Mouse (Mus musculus) left cerebral cortex, adult 2 months (tissue): Measurements from ENCODE around the gene Nop2. TPM values are rescaled to one million over a fixed set of nuclear protein-coding genes. Genes with fewer than 3 reads are reported as not detected.

Source experiments
- DNase-seq, 2 experiments: peaks; one replicate each; pipeline ENCODE4 v3.0.0; 2021 to 2022; ENCODE audit warnings: low spot score in 2 of 2, mixed read lengths in 1 of 2; ENCODE audit errors: extremely low spot score in 1 of 2
- H3K27ac ChIP-seq: fragments of 200-600 bp; 2 replicates; pipeline ENCODE4 v1.8.1; 2022
- H3K4me3 ChIP-seq: fragments of 200-600 bp; 2 replicates; pipeline ENCODE4 v1.8.1; 2022
- CTCF ChIP-seq: fragments of 200-600 bp; IDR thresholded peaks from 2 replicates; pipeline ENCODE4 v1.8.1; 2022; ENCODE audit warnings: antibody characterized with exemption, mild to moderate bottlenecking, moderate library complexity
- intact Hi-C: fragments of 180-260 bp; cut with DNase I; formaldehyde crosslinking; loops from one replicate; pipeline ENCODE4 v1.15.1; 2025
- total RNA-seq, 2 experiments: library from RNA; stranded (reverse); gene quantifications; 2 replicates each; pipeline ENCODE4 v1.2.3; 2021

The Nop2 gene
- total RNA-seq, 2 experiments from 2014 or later = 28.1 to 32.1 TPM

- peak; percentile 58 to 62 for DNase-seq
- intact Hi-C loops = loop anchor here (1.0 to 5.0 kb wide), 3 partner anchors 16 to 67 kb away; partner anchors contain the start of genes Chd4 and Vamp1
Observed at GRCm38 (mm10) chr6:125164672-125165327, 33.1 kb downstream of the Nop2 start.

GRCm38 (mm10) chr6:125165328-125165891 lies 33.7 kb downstream of the Nop2 start:
- Histone ChIP-seq H3K4me3 (peak overlapping the region; percentile 73), H3K27ac (peak overlapping the region; percentile 99)
- no peak for TF ChIP-seq CTCF
- peak; percentile 96 to 97 for DNase-seq
- intact Hi-C loops = loop anchor here (1.0 to 5.0 kb wide), 3 partner anchors 17 to 68 kb away; partner anchors contain the start of genes Chd4 and Vamp1

More at GRCm38 (mm10) chr6:125164672-125165327, 33.1 kb downstream of the Nop2 start:
- TF ChIP-seq CTCF = no peak
- H3K4me3 ChIP-seq = peak overlapping the region; percentile 73
- H3K27ac ChIP-seq = peak overlapping the region; percentile 99

- intact Hi-C loops = loop anchor here (2.0 to 5.0 kb wide), 2 partner anchors 25 to 69 kb away; partner anchors contain the start of genes Chd4, Mrpl51 and Ncapd2
- Histone ChIP-seq H3K27ac (peak within 1 kb of the TSS; percentile 99), H3K4me3 (peak within 1 kb of the TSS; percentile 73)
- no peak for TF ChIP-seq CTCF
- peak in 1 of 2 experiments; percentile 32 for DNase-seq
Observed at GRCm38 (mm10) chr6:125166051-125166751, 34.5 kb downstream of the Nop2 start, which contains the start of gene Gapdh. Gene Gapdh (minus strand): TSS chr6:125166467.

GRCm38 (mm10) chr6:125166861-125167650 lies 35.3 kb downstream of the Nop2 start:
- DNase-seq = peak; percentile 43 to 54
- intact Hi-C loops = loop anchor here (2.0 to 5.0 kb wide), 2 partner anchors 24 to 70 kb away; partner anchors contain the start of genes Chd4, Mrpl51 and Ncapd2
- Histone ChIP-seq H3K27ac (peak overlapping the region; percentile 99), H3K4me3 (peak overlapping the region; percentile 73)
- TF ChIP-seq CTCF = no peak

GRCm38 (mm10) chr6:125168086-125168485 lies 36.4 kb downstream of the Nop2 start:
- peak in 1 of 2 experiments; percentile 10 for DNase-seq
- intact Hi-C loops = loop anchor here (5.0 kb wide), 1 partner anchor 71 kb away; the partner anchor contains the start of gene Chd4
- H3K4me3 ChIP-seq = no peak overlapping the region
- no peak for TF ChIP-seq CTCF
- peak overlapping the region; percentile 99 for H3K27ac ChIP-seq

GRCm38 (mm10) chr6:125170194-125170593 lies 38.5 kb downstream of the Nop2 start:
- no peak overlapping the region for H3K4me3 ChIP-seq
- TF ChIP-seq CTCF = peak; percentile 28
- peak in 1 of 2 experiments; percentile 13 for DNase-seq
- intact Hi-C loops = no loop called here
- no peak overlapping the region for H3K27ac ChIP-seq

GRCm38 (mm10) chr6:125172474-125172873 lies 40.8 kb downstream of the Nop2 start:
- intact Hi-C loops = no loop called here
- H3K27ac ChIP-seq = no peak overlapping the region
- no peak overlapping the region for H3K4me3 ChIP-seq
- DNase-seq = no peak
- TF ChIP-seq CTCF = no peak

- H3K4me3 ChIP-seq = no peak overlapping the region
- intact Hi-C loops = no loop called here
- TF ChIP-seq CTCF = no peak
- H3K27ac ChIP-seq = no peak overlapping the region
- no peak for DNase-seq
Observed at GRCm38 (mm10) chr6:125173256-125173655, 41.5 kb downstream of the Nop2 start.

- Histone ChIP-seq H3K4me3 (no peak overlapping the region), H3K27ac (no peak overlapping the region)
- no peak for TF ChIP-seq CTCF
- intact Hi-C loops = no loop called here
- no peak for DNase-seq
Observed at GRCm38 (mm10) chr6:125175469-125175868, 43.8 kb downstream of the Nop2 start.

- no peak overlapping the region for H3K27ac ChIP-seq
- intact Hi-C loops = no loop called here
- DNase-seq = peak in 1 of 2 experiments; percentile 9
- no peak overlapping the region for H3K4me3 ChIP-seq
- no peak for TF ChIP-seq CTCF
Observed at GRCm38 (mm10) chr6:125179601-125180000, 47.9 kb downstream of the Nop2 start.

GRCm38 (mm10) chr6:125182133-125182532 lies 50.4 kb downstream of the Nop2 start:
- intact Hi-C loops = no loop called here

More at GRCm38 (mm10) chr6:125182133-125182532, 50.4 kb downstream of the Nop2 start:
- no peak for TF ChIP-seq CTCF
- peak overlapping the region; percentile 47; the same call in 1 of the 2 replicates for H3K27ac ChIP-seq
- no peak overlapping the region for H3K4me3 ChIP-seq
- DNase-seq = no peak
